Mouse (Mus musculus) hindbrain, postnatal 0 days (tissue): ENCODE data around the gene 1700102P08Rik. TPM values are rescaled to one million over a fixed set of nuclear protein-coding genes. Genes with fewer than 3 reads are reported as not detected.

ENCODE experiments used
- ATAC-seq: fragments of 200-750 bp; cut with Nextera tagmentation; 2 replicates; pipeline ENCODE4 v1.8.0; 2017; ENCODE audit warnings: mild to moderate bottlenecking, moderate TSS enrichment, moderate library complexity
- DNase-seq: peaks from one replicate; pipeline ENCODE4 v3.0.0-alpha.2; 2015; ENCODE audit warnings: low spot score
- H3K27ac ChIP-seq: fragments of 300-500 bp; sonication (generic); 2 replicates; pipeline ENCODE4 v1.5.1; 2014; ENCODE audit warnings: mild to moderate bottlenecking
- H3K27me3 ChIP-seq: fragments of 300-500 bp; sonication (generic); 2 replicates; pipeline ENCODE4 v1.6.1; 2014; ENCODE audit warnings: low read length, mixed read lengths; ENCODE audit not compliant: insufficient read depth
- H3K36me3 ChIP-seq: fragments of 300-500 bp; sonication (generic); 2 replicates; pipeline ENCODE4 v1.6.1; 2014; ENCODE audit warnings: low read length, mixed read lengths; ENCODE audit not compliant: insufficient read depth
- H3K4me1 ChIP-seq: fragments of 300-500 bp; sonication (generic); 2 replicates; pipeline ENCODE4 v1.6.1; 2014; ENCODE audit warnings: antibody characterized with exemption, low read length, mixed read lengths; ENCODE audit not compliant: insufficient read depth
- H3K4me2 ChIP-seq: fragments of 300-500 bp; sonication (generic); 2 replicates; pipeline ENCODE4 v1.6.1; 2014; ENCODE audit warnings: low read depth, mild to moderate bottlenecking, low read length, moderate library complexity, mixed read lengths
- H3K4me3 ChIP-seq: fragments of 300-500 bp; sonication (generic); 2 replicates; pipeline ENCODE4 v1.5.1; 2014; ENCODE audit warnings: low read length
- H3K9ac ChIP-seq: fragments of 300-500 bp; sonication (generic); replicated peaks from 2 replicates; pipeline ENCODE4 v1.6.1; 2014; ENCODE audit warnings: mild to moderate bottlenecking, low read length, moderate library complexity, mixed read lengths
- H3K9me3 ChIP-seq: fragments of 300-500 bp; sonication (generic); 2 replicates; pipeline ENCODE4 v1.6.1; 2016; ENCODE audit warnings: low read length, mixed read lengths
- CTCF ChIP-seq: IDR thresholded peaks from 2 replicates; pipeline ENCODE4 v1.5.1; 2016; ENCODE audit warnings: antibody characterized with exemption, control low read depth, low read depth
- WGBS: fragments of 180-500 bp; shearing (Covaris S2); extraction: QIAGEN DNeasy Blood & Tissue Kit; methylation state at CpG from one replicate; pipeline ENCODE4 v1.1.7; 2014; 5-methylcytosine and 5-hydroxymethylcytosine counted together
- polyA plus RNA-seq: library from polyadenylated mRNA; unstranded; fragments of >200 nt; fragmentation: Nextera tagmentation; extraction: Ambion mirVana; gene quantifications from 2 replicates; pipeline ENCODE4 v1.2.1, GENCODE M21; 2015
- total RNA-seq: library from RNA; depleted of rRNA; stranded (reverse); fragments of >200 nt; gene quantifications from 2 replicates; pipeline ENCODE4 v1.2.3, GENCODE M21; 2014

The 1700102P08Rik gene
- total and polyA plus RNA-seq, 2 experiments from 2014 or later = 0.61 to 2.8 TPM

DNA sequence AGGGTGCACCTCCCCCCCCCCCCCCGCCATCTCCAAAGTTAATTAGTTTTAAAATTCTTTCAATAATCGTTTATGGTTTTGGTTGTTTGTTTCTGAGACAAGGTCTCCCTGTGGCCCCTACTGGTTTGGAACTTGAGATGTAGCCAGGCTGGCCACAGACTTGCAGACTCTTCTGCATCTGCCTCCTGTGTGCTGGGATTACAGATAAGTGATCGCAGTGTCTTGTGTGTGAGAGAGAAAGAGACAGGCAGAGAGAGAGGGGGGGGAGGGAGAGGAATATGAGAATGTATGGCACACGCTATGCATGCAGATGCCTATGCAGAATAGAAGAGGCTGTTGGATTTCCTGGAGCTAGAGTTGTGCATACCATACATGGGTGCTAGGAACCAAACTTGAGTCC lies 42.9 kb upstream of the 1700102P08Rik start:
- no peak for ATAC-seq
- H3K9me3 ChIP-seq = no peaks in the 10 kb centered on the region
- H3K27me3 ChIP-seq = no peaks in the 10 kb centered on the region
- no peak overlapping the region for H3K4me2 ChIP-seq
- H3K9ac ChIP-seq = no peak overlapping the region
- no peak overlapping the region for H3K4me3 ChIP-seq
- H3K27ac ChIP-seq = no peak overlapping the region
- TF ChIP-seq CTCF = no peak
- peaks cover 32% of the 10 kb centered on the region for H3K36me3 ChIP-seq
- no peak for DNase-seq
- WGBS = 95% methylated on average over 3 of the region's 4 CpGs
- H3K4me1 ChIP-seq = peaks cover 11% of the 10 kb centered on the region

DNA sequence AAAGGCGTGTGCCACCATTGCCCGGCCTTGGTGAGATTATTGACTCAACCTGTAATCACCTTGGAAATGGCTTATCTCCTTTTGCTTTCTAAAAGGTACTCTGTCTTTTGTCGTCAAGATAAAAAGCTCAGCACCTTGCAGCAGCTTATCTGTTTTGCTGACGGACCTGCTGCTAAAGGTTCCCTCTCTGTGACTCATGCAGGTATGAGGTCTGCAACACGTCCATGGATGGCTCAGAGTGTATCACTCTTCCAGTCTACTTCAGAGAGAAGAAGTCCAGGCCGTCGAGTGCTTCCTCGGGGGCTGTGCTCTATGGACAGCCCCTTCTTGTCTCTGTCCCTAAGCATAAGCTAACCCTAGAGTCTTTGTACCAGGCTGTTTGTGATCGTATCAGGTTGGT lies 14.4 kb upstream of the 1700102P08Rik start:
- Histone ChIP-seq H3K27ac (no peak overlapping the region), H3K9me3 (no peaks in the 10 kb centered on the region), H3K36me3 (peaks cover 74% of the 10 kb centered on the region), H3K4me2 (no peak overlapping the region), H3K4me3 (no peak overlapping the region), H3K9ac (no peak overlapping the region), H3K4me1 (no peaks in the 10 kb centered on the region), H3K27me3 (no peaks in the 10 kb centered on the region)
- no peak for ATAC-seq
- 92% methylated on average over 9 of the region's 9 CpGs for WGBS
- no peak for DNase-seq
- TF ChIP-seq CTCF = no peak

DNA sequence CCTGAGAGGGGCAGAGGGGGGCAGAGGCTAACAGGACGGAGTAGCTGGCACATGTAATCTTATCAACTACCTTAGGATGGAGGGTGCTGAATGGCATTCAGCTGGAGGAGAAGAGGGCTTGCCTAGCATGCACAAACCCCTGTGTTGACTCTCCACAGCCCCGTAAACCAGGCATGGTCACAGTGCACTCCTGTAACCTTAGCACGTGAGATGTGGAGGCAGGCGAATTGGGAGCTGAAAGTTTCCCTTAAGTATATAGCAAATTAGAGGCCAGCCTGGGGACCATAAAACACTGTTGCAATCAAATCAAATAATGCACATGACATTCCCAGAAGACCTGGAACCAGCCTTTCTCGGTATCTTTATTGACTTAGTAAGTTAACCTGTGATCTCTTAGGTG lies 13.9 kb upstream of the 1700102P08Rik start:
- 92% methylated on average over 5 of the region's 5 CpGs for WGBS
- TF ChIP-seq CTCF = no peak
- peaks cover 74% of the 10 kb centered on the region for H3K36me3 ChIP-seq

DNA sequence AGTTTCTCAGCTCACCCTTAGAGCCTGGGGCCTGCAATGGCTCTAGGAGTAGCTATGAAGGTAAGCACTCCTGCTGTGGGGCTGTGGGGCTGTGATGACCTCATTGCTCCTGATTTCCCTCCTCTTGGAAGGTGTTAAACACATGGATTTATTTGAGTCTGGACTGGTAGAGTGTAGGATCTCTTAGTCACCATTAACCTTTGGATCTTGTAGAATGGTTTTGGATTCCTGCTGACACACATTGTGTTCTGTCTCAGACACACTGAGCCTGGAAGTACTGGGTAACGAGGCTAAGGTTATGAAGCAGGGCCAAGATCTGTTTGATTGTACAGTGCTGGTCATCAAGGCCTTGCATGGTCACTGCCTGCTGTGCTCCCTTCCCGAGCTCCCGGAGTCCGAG lies 13.3 kb upstream of the 1700102P08Rik start:
- Histone ChIP-seq H3K4me1 (no peaks in the 10 kb centered on the region), H3K36me3 (peaks cover 74% of the 10 kb centered on the region), H3K27ac (no peak overlapping the region), H3K4me3 (no peak overlapping the region), H3K9me3 (no peaks in the 10 kb centered on the region), H3K27me3 (no peaks in the 10 kb centered on the region), H3K4me2 (no peak overlapping the region), H3K9ac (no peak overlapping the region)
- TF ChIP-seq CTCF = no peak
- ATAC-seq = no peak
- WGBS = 87% methylated on average over 4 of the region's 4 CpGs
- no peak for DNase-seq

More for the DNA sequence above, 13.9 kb upstream of the 1700102P08Rik start:
- DNase-seq = no peak
- Histone ChIP-seq H3K27me3 (no peaks in the 10 kb centered on the region), H3K9me3 (no peaks in the 10 kb centered on the region), H3K27ac (no peak overlapping the region), H3K9ac (no peak overlapping the region), H3K4me1 (no peaks in the 10 kb centered on the region), H3K4me2 (no peak overlapping the region), H3K4me3 (no peak overlapping the region)
- no peak for ATAC-seq

DNA sequence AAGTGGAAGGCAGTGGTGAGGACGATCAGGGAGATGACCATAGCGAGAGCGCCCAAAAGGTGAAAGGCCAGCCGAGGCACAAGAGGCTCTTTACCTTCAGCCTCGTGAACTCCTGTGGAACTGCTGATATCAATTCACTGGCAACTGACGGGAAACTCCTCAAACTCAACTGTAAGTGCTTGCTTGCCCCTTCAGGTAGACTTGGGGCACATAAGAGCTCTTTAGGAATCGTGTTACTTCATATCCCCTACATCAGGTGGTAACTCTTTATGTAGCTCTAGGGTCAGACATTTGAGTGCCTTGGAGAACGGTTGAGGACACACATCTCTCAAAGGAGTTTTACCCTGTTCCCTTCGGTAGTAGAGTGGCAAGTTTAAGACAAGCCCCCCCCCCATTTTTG lies 11.2 kb upstream of the 1700102P08Rik start:
- Histone ChIP-seq H3K27me3 (no peaks in the 10 kb centered on the region), H3K9ac (no peak overlapping the region), H3K9me3 (no peaks in the 10 kb centered on the region), H3K36me3 (peaks cover 75% of the 10 kb centered on the region), H3K4me1 (no peaks in the 10 kb centered on the region), H3K27ac (no peak overlapping the region), H3K4me3 (no peak overlapping the region), H3K4me2 (no peak overlapping the region)
- ATAC-seq (no peak), DNase-seq (no peak)
- 95% methylated on average over 9 of the region's 9 CpGs for WGBS
- TF ChIP-seq CTCF = no peak

DNA sequence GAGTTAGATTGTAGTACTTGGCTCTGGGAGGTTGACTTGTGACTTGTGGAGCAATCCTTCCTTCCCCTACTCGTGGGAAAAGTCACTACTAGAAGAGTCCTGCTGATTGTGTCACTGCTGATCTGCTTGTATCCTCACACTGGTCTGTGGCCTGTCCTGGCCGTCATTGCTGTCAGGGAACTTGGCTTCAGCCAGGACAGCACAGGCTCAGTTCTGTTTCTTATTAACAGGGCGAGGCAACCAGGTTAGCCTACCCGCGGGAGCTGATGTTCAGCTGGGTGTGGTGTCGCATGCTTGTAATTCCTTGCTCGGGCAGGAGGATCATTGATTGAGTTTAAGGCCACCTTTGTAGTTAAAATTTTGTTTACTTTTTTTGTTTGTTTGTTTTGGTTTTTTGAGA lies 7.6 kb upstream of the 1700102P08Rik start:
- H3K36me3 ChIP-seq = peaks cover 72% of the 10 kb centered on the region
- no peak for TF ChIP-seq CTCF
- H3K4me1 ChIP-seq = no peaks in the 10 kb centered on the region
- H3K4me2 ChIP-seq = no peak overlapping the region
- WGBS = 85% methylated on average over 7 of the region's 7 CpGs
- no peak overlapping the region for H3K27ac ChIP-seq
- ATAC-seq (no peak), DNase-seq (no peak)
- H3K4me3 ChIP-seq = no peak overlapping the region
- no peaks in the 10 kb centered on the region for H3K27me3 ChIP-seq
- no peak overlapping the region for H3K9ac ChIP-seq
- no peaks in the 10 kb centered on the region for H3K9me3 ChIP-seq

DNA sequence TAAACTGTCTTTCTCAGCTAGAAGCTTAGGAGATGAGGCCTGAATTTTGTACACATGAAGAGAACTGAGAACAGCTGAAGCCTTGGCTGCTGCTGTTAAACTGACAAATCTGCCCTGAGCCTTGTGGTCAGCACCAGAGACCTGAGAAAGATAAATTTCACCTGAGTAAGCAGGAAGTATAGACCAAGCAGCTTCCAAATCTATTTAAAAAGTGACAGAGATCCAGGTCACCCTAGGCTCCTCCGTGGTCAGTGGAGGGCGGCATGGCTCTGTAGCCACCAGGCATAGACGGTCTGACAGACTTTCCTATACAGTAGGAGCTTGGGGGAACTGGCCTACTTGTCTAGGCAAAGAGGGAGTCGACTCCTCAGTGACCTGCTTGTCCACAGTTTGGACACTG lies 5.8 kb upstream of the 1700102P08Rik start:
- Histone ChIP-seq H3K36me3 (peaks cover 73% of the 10 kb centered on the region), H3K9me3 (no peaks in the 10 kb centered on the region), H3K27me3 (no peaks in the 10 kb centered on the region), H3K4me1 (no peaks in the 10 kb centered on the region), H3K4me3 (no peak overlapping the region), H3K27ac (no peak overlapping the region), H3K4me2 (no peak overlapping the region), H3K9ac (no peak overlapping the region)
- DNase-seq = no peak
- no peak for TF ChIP-seq CTCF
- 80% methylated on average over 4 of the region's 4 CpGs for WGBS
- ATAC-seq = no peak

DNA sequence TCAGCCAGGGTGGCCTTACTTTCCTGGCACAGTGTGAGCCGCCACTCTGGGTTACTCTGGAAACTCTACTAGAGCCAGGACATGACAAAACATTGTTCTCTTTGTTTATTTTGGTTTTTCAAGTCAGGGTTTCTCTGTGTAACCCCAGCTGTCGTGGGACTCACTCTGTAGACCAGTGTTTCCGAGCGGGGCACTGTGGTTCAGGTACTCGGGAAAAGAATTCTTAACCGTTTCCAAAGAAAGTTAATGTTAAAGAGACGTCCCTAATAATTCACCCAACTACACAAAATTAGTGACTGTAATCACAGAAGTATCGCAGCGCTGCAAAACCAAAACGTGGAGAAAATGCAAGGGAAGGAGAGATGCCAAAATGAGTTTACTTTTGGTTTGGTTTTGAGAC lies 4.0 kb upstream of the 1700102P08Rik start:
- Histone ChIP-seq H3K4me1 (no peaks in the 10 kb centered on the region), H3K27me3 (no peaks in the 10 kb centered on the region), H3K36me3 (peaks cover 67% of the 10 kb centered on the region), H3K9me3 (no peaks in the 10 kb centered on the region), H3K9ac (no peak overlapping the region), H3K4me3 (no peak overlapping the region), H3K4me2 (no peak overlapping the region), H3K27ac (no peak overlapping the region)
- DNase-seq (no peak), ATAC-seq (no peak)
- WGBS = 72% methylated on average over 10 of the region's 10 CpGs
- TF ChIP-seq CTCF = no peak
